25 mouse cellular contexts compared by ENCODE assay signal in genomic region chr6:92988620-92988998, GRCm38 (mm10). TPM values are rescaled to one million over a fixed set of nuclear protein-coding genes. Genes with fewer than 3 reads are reported as not detected.
DNase-seq lines count a peak whose midpoint lies in the region; ATAC-seq lines count a peak whose summit lies in the region.
"Had no signal": no experiment of that assay in that cellular context is flagged by ENCODE, and none has a peak within 500 bp of the region (broad histone marks: within the 10 kb centered on the region; RNA-seq: fewer than 3 reads in every experiment).

No protein-coding gene starts in this region.

- no peaks in the 10 kb centered on the region for H3K36me3 ChIP-seq in embryonic facial prominence, embryonic 15.5 days
- H3K36me3 ChIP-seq in embryonic facial prominence, embryonic 10.5 days (replicated peaks): no peaks in the 10 kb centered on the region
- H3K36me3 ChIP-seq in heart, embryonic 13.5 days: 0 out of 2 replicates have a peak, but pooled peaks cover 3% of the 10 kb centered on the region
- H3K36me3 ChIP-seq in kidney, embryonic 15.5 days: no peaks in the 10 kb centered on the region
- H3K36me3 ChIP-seq: G1E; hindbrain, embryonic 10.5 days; hindbrain, embryonic 15.5 days; limb, embryonic 12.5 days; liver, embryonic 15.5 days; midbrain, embryonic 10.5 days; midbrain, embryonic 15.5 days; neural tube, embryonic 15.5 days; stomach, embryonic 15.5 days had no signal

- H3K27ac ChIP-seq in embryonic facial prominence, embryonic 15.5 days (replicated peaks): 0 out of 2 replicates have a peak overlapping the region, but pooled peaks have one; percentile 2
- H3K27ac ChIP-seq in embryonic facial prominence, embryonic 10.5 days (replicated peaks): no peak overlapping the region
- H3K27ac ChIP-seq in heart, embryonic 13.5 days (replicated peaks): peak overlapping the region; percentile 76; the same call in 1 of the 2 replicates
- H3K27ac ChIP-seq in kidney, embryonic 15.5 days: no peak overlapping the region
- H3K27ac ChIP-seq: hindbrain, embryonic 10.5 days; hindbrain, embryonic 15.5 days; liver, embryonic 15.5 days; macrophage; midbrain, embryonic 10.5 days; midbrain, embryonic 15.5 days; neural tube, embryonic 15.5 days; stomach, embryonic 15.5 days had no signal

- intact Hi-C loops in heart, postnatal 14 days (cut with DNase I): loop anchor here (2.0 kb wide), 1 partner anchor 46 kb away; the partner anchor contains the start of gene Adamts9

- DNase-seq in embryonic facial prominence, embryonic 10.5 days (ENCODE audit: low spot score): no peak
- no peak for DNase-seq in heart, postnatal 14 days
- DNase-seq in kidney, adult 18-20 months: no peak
- peak; percentile 30 for DNase-seq in 416B (ENCODE audit: low read depth)
- DNase-seq in right cerebral cortex, adult 2 months (ENCODE audit: low spot score in 2 of 2): no peak
- DNase-seq: cerebellum, adult 8-10 months; cerebellum, postnatal 25 days; retina, postnatal 1 day; right cerebral cortex, postnatal 25 days; thymus, postnatal 14 days had no signal

- ATAC-seq in embryonic facial prominence, embryonic 15.5 days (ENCODE audit: insufficient number of reproducible peaks, low FRiP score, low TSS enrichment, low read depth): no peak
- no peak for ATAC-seq in heart, embryonic 13.5 days (ENCODE audit: extremely low read depth, insufficient number of reproducible peaks, low FRiP score, low TSS enrichment)
- ATAC-seq in kidney, embryonic 15.5 days (replicated peaks; ENCODE audit: low FRiP score): no peak
- ATAC-seq: forebrain, embryonic 14.5 days; inflammation-experienced regulatory T-cells, adult 6 months; midbrain, embryonic 15.5 days had no signal

- no peak overlapping the region for H3K4me2 ChIP-seq in embryonic facial prominence, embryonic 15.5 days (replicated peaks)
- peak overlapping the region; percentile 35 for H3K4me2 ChIP-seq in heart, embryonic 13.5 days
- peak overlapping the region; percentile 27; the same call in 1 of the 2 replicates for H3K4me2 ChIP-seq in kidney, embryonic 15.5 days
- H3K4me2 ChIP-seq: hindbrain, embryonic 15.5 days; limb, embryonic 12.5 days; liver, embryonic 15.5 days; midbrain, embryonic 15.5 days; neural tube, embryonic 15.5 days; stomach, embryonic 15.5 days had no signal

- H3K9ac ChIP-seq in embryonic facial prominence, embryonic 15.5 days: no peak overlapping the region
- 0 out of 2 replicates have a peak overlapping the region, but pooled peaks have one; percentile 38 for H3K9ac ChIP-seq in heart, embryonic 13.5 days
- H3K9ac ChIP-seq in kidney, embryonic 15.5 days: no peak overlapping the region
- H3K9ac ChIP-seq: hindbrain, embryonic 15.5 days; limb, embryonic 12.5 days; liver, embryonic 15.5 days; midbrain, embryonic 15.5 days; neural tube, embryonic 15.5 days; stomach, embryonic 15.5 days had no signal

- WGBS in embryonic facial prominence, embryonic 15.5 days: 88% methylated on average over 10 of the region's 10 CpGs
- 92% methylated on average over 10 of the region's 10 CpGs for WGBS in embryonic facial prominence, embryonic 10.5 days
- WGBS in heart, embryonic 13.5 days: 72% methylated on average over 10 of the region's 10 CpGs
- WGBS in kidney, embryonic 15.5 days: 71% methylated on average over 10 of the region's 10 CpGs

- H3K4me1 ChIP-seq in embryonic facial prominence, embryonic 15.5 days: no peaks in the 10 kb centered on the region
- H3K4me1 ChIP-seq in embryonic facial prominence, embryonic 10.5 days: no peaks in the 10 kb centered on the region
- H3K4me1 ChIP-seq in heart, embryonic 13.5 days: peaks cover 41% of the 10 kb centered on the region
- H3K4me1 ChIP-seq in kidney, embryonic 15.5 days: peaks cover 14% of the 10 kb centered on the region
- H3K4me1 ChIP-seq: hindbrain, embryonic 10.5 days; hindbrain, embryonic 15.5 days; liver, embryonic 15.5 days; midbrain, embryonic 10.5 days; midbrain, embryonic 15.5 days; neural tube, embryonic 15.5 days; stomach, embryonic 15.5 days had no signal

- no peak overlapping the region for H3K4me3 ChIP-seq in embryonic facial prominence, embryonic 15.5 days (replicated peaks)
- H3K4me3 ChIP-seq in embryonic facial prominence, embryonic 10.5 days: no peak overlapping the region
- no peak overlapping the region for H3K4me3 ChIP-seq in heart, embryonic 13.5 days
- H3K4me3 ChIP-seq in kidney, embryonic 15.5 days (replicated peaks): no peak overlapping the region
- H3K4me3 ChIP-seq: hindbrain, embryonic 10.5 days; hindbrain, embryonic 15.5 days; limb, embryonic 12.5 days; liver, embryonic 15.5 days; midbrain, embryonic 10.5 days; midbrain, embryonic 15.5 days; neural tube, embryonic 15.5 days; stomach, embryonic 15.5 days had no signal

- H3K27me3 ChIP-seq in embryonic facial prominence, embryonic 15.5 days: no peaks in the 10 kb centered on the region
- no peaks in the 10 kb centered on the region for H3K27me3 ChIP-seq in embryonic facial prominence, embryonic 10.5 days (replicated peaks; ENCODE audit: low read depth, poor library complexity, severe bottlenecking)
- no peaks in the 10 kb centered on the region for H3K27me3 ChIP-seq in heart, embryonic 13.5 days (replicated peaks)
- H3K27me3 ChIP-seq in kidney, embryonic 15.5 days: no peaks in the 10 kb centered on the region
- H3K27me3 ChIP-seq: hindbrain, embryonic 15.5 days; limb, embryonic 12.5 days; liver, embryonic 15.5 days; midbrain, embryonic 15.5 days; neural tube, embryonic 15.5 days; stomach, embryonic 15.5 days had no signal

- H3K9me3 ChIP-seq in embryonic facial prominence, embryonic 15.5 days (replicated peaks): no peaks in the 10 kb centered on the region
- no peaks in the 10 kb centered on the region for H3K9me3 ChIP-seq in embryonic facial prominence, embryonic 10.5 days
- H3K9me3 ChIP-seq in heart, embryonic 13.5 days: no peaks in the 10 kb centered on the region
- no peaks in the 10 kb centered on the region for H3K9me3 ChIP-seq in kidney, embryonic 15.5 days (replicated peaks)
- H3K9me3 ChIP-seq: hindbrain, embryonic 15.5 days; limb, embryonic 12.5 days; liver, embryonic 15.5 days; midbrain, embryonic 10.5 days; midbrain, embryonic 15.5 days; neural tube, embryonic 15.5 days; stomach, embryonic 15.5 days had no signal

RNA-seq across cellular contexts. Expression of gene Adamts9, which starts 45.3 kb away (rescaled TPM):
- 6.1 and 6.7 TPM in 2 replicates for polyA plus RNA-seq in embryonic facial prominence, embryonic 15.5 days (2015; fragmentation: Nextera tagmentation; extraction: Ambion mirVana)
- 3.8 and 4.2 TPM in 2 replicates for polyA plus RNA-seq in embryonic facial prominence, embryonic 10.5 days (2016; fragmentation: Nextera tagmentation; extraction: Ambion mirVana)
- polyA plus RNA-seq in heart, embryonic 13.5 days (2015; fragmentation: Nextera tagmentation; extraction: Ambion mirVana): 5.1 and 5.3 TPM in 2 replicates
- 10 to 100 TPM; 37.9 to 39.7 TPM for total RNA-seq in heart, postnatal 14 days (2021)
- 13.2 and 14.2 TPM in 2 replicates for polyA plus RNA-seq in kidney, embryonic 15.5 days (2015; fragmentation: Nextera tagmentation; extraction: Ambion mirVana)
- polyA plus RNA-seq: G1E, macrophage had no signal

Comparison
In these comparisons a context has a peak if more than half of its experiments do, and no peak if none do; other contexts are left out.
1. H3K27ac ChIP-seq: peak in embryonic facial prominence, embryonic 15.5 days (single experiment) and heart, embryonic 13.5 days (single experiment); none in embryonic facial prominence, embryonic 10.5 days (single experiment) and kidney, embryonic 15.5 days (single experiment).